Mouse (Mus musculus) stomach, embryonic 14.5 days (tissue): ENCODE results near the gene Fbxo17. TPM values are rescaled to one million over a fixed set of nuclear protein-coding genes. Genes with fewer than 3 reads are reported as not detected.

ENCODE experiments used
- ATAC-seq: fragments of 200-750 bp; cut with Nextera tagmentation; 2 replicates; pipeline ENCODE4 v1.8.0; 2017; ENCODE audit warnings: low read depth, moderate TSS enrichment; ENCODE audit not compliant: insufficient number of reproducible peaks, insufficient read depth, low FRiP score
- H3K27ac ChIP-seq: fragments of 300-500 bp; sonication (generic); 2 replicates; pipeline ENCODE4 v1.5.1; 2014; ENCODE audit warnings: mild to moderate bottlenecking, low read length, moderate library complexity, mixed read lengths
- H3K27me3 ChIP-seq: fragments of 300-500 bp; sonication (generic); 2 replicates; pipeline ENCODE4 v1.6.1; 2014; ENCODE audit warnings: low read length, control low read depth, mixed read lengths; ENCODE audit not compliant: control insufficient read depth, insufficient read depth
- H3K36me3 ChIP-seq: fragments of 300-500 bp; sonication (generic); 2 replicates; pipeline ENCODE4 v1.6.1; 2014; ENCODE audit warnings: mild to moderate bottlenecking, control low read depth, low read length, moderate library complexity, mixed read lengths; ENCODE audit not compliant: control insufficient read depth, insufficient read depth
- H3K4me1 ChIP-seq: fragments of 300-500 bp; sonication (generic); 2 replicates; pipeline ENCODE4 v1.6.1; 2014; ENCODE audit warnings: low read length, control low read depth, mixed read lengths; ENCODE audit not compliant: control insufficient read depth, insufficient read depth
- H3K4me2 ChIP-seq: fragments of 300-500 bp; sonication (generic); replicated peaks from 2 replicates; pipeline ENCODE4 v1.6.1; 2014; ENCODE audit warnings: low read depth, low read length, control low read depth
- H3K4me3 ChIP-seq: fragments of 300-500 bp; sonication (generic); 2 replicates; pipeline ENCODE4 v1.5.1; 2014; ENCODE audit warnings: low read depth, low read length, control low read depth
- H3K9ac ChIP-seq: fragments of 300-500 bp; sonication (generic); replicated peaks from 2 replicates; pipeline ENCODE4 v1.6.1; 2014; ENCODE audit warnings: low read depth, mild to moderate bottlenecking, control low read depth, low read length, moderate library complexity, mixed read lengths
- H3K9me3 ChIP-seq: fragments of 300-500 bp; sonication (generic); 2 replicates; pipeline ENCODE4 v1.6.1; 2016; ENCODE audit warnings: low read depth, low read length, control low read depth; ENCODE audit not compliant: control insufficient read depth
- WGBS: fragments of 180-500 bp; shearing (Covaris S2); extraction: QIAGEN DNeasy Blood & Tissue Kit; methylation state at CpG from one replicate; pipeline ENCODE4 v1.1.7; 2014; 5-methylcytosine and 5-hydroxymethylcytosine counted together
- polyA plus RNA-seq: library from polyadenylated mRNA; unstranded; fragments of >200 nt; fragmentation: Nextera tagmentation; extraction: Ambion mirVana; gene quantifications from 2 replicates; pipeline ENCODE4 v1.2.1, GENCODE M21; 2014

Fbxo17 gene
- polyA plus RNA-seq, 1 experiment from 2014 or later: 12.1 TPM

DNA sequence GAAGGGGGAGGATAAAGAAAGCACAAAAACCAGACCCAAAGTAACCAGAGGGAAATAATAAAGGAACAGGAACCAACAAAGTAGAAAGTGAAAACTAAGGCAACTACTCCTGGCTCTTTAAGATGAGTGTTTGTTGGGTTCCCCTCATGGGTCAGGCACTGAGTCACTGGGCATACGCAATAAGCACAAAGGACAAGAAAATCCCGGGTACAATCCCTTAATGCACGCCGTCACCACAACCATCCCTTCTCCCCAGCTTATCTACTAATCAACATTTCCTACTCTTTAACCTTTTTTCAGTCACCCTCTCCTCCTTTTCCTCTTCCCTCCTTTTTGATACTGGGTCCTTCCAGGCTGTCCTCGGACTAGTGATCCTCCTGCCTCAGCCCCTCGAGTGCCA is 48.6 kb downstream of the Fbxo17 start:
- peaks cover 11% of the 10 kb centered on the region for H3K36me3 ChIP-seq
- no peaks in the 10 kb centered on the region for H3K9me3 ChIP-seq
- no peak overlapping the region; the same call in 1 of the 2 replicates for H3K4me3 ChIP-seq
- 80% methylated on average over 6 of the region's 6 CpGs for WGBS
- H3K4me1 ChIP-seq: peaks cover 14% of the 10 kb centered on the region
- ATAC-seq: no peak
- H3K4me2 ChIP-seq: peak overlapping the region; percentile 66
- H3K27ac ChIP-seq: no peak overlapping the region
- no peaks in the 10 kb centered on the region for H3K27me3 ChIP-seq
- H3K9ac ChIP-seq: no peak overlapping the region

DNA sequence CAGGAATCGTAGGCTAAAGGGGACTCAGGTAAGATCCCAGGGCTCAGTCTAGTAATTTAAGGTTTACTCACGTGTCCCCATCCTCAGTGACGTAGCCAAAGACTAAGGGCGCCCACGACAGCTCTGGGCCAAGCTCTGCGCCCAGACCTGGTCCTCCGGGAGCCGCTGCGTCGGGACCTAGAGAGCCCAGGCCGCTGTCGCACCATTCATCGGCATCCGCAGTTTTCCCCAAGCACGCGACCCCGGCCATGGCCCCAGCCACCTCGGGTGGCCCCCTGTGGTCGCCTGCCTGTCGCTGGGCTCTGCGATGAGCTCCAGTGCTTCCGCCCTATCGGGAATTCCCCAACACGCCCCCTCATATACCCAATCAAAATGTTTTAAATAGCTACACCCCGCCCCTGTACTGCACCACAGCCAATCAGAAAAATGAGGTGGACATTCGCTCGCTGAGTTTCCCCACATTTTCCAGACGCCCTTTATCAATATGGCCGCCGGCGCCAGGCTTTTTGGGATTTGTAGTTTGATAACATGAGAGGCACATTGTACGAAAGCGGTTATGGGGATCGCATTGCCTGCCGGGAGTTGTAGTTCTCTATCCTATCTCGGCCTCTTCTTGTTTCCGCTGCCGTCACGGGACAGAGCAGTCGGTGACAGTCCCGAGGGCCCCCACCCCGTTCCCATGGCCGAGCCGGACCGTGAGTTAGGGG is 49.7 kb downstream of the Fbxo17 start, which contains the start of gene Sirt2:
Gene Sirt2, plus strand, starts transcription at position 563 of the 707 bp plus-strand sequence.
- under 1% methylated on average over 45 of the region's 45 CpGs for WGBS
- Histone ChIP-seq H3K9ac (peak within 1 kb of the TSS; percentile 45), H3K27ac (no peak within 1 kb of the TSS), H3K27me3 (no peaks in the 10 kb centered on the region), H3K9me3 (no peaks in the 10 kb centered on the region), H3K4me3 (peak within 1 kb of the TSS; percentile 79), H3K4me1 (peaks cover 14% of the 10 kb centered on the region), H3K4me2 (peak within 1 kb of the TSS; percentile 66), H3K36me3 (peaks cover 3% of the 10 kb centered on the region)
- peak; percentile 98 for ATAC-seq

DNA sequence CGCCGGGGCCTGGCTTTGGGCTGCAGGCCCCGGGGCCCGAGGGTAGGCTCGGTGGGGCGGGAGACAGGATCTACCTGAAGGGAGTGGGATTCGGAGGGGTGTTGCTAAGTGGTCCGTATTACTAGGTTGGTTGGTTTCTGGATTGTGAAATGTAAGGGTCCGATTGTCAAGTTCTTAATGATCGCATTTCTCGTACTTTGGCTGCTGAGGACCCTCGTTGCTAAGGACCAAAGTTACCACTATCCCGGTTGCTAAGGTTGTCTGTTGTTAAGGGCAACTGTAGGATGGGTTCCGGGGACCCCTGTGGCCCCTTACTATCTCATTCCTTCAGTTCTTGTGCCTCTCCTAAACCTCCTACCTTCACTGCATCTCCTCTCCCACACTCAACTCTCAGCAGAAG is 50.3 kb downstream of the Fbxo17 start:
- 6% methylated on average over 14 of the region's 14 CpGs for WGBS
- H3K27ac ChIP-seq: no peak overlapping the region
- H3K9ac ChIP-seq: peak overlapping the region; percentile 43
- H3K27me3 ChIP-seq: no peaks in the 10 kb centered on the region
- H3K4me1 ChIP-seq: peaks cover 14% of the 10 kb centered on the region
- H3K36me3 ChIP-seq: no peaks in the 10 kb centered on the region; the same call in 1 of the 2 replicates
- H3K9me3 ChIP-seq: no peaks in the 10 kb centered on the region
- no peak for ATAC-seq
- peak overlapping the region; percentile 62 for H3K4me2 ChIP-seq
- peak overlapping the region; percentile 79 for H3K4me3 ChIP-seq

DNA sequence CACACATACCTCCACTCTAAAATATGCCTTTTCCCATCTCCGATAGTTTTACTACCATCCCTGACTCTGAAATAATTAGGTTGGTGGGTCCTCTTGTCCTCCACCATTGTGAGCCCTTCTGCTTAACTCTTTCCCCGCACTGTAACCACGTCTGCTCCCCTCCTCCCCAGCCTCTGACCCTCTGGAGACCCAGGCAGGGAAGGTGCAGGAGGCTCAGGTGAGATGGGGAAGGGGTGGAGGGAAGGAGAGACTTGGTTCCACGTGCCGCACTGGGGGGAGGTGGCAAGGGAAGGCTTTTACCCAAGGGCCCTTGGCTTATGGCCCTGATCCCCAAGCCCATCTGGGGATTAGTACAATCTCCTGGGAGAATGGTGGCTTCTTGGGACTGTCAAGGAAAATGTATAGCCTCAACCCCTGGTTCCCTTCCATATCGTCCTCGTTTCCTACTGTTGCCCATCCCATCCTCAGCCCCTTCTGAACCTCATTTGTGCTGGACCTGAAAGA is 50.9 kb downstream of the Fbxo17 start, which contains the start of gene Nfkbib:
Gene Nfkbib, minus strand, starts transcription at position 51 of the 504 bp plus-strand sequence.
- Histone ChIP-seq H3K36me3 (no peaks in the 10 kb centered on the region), H3K4me2 (peak within 1 kb of the TSS; percentile 66), H3K27ac (no peak within 1 kb of the TSS)

DNA sequence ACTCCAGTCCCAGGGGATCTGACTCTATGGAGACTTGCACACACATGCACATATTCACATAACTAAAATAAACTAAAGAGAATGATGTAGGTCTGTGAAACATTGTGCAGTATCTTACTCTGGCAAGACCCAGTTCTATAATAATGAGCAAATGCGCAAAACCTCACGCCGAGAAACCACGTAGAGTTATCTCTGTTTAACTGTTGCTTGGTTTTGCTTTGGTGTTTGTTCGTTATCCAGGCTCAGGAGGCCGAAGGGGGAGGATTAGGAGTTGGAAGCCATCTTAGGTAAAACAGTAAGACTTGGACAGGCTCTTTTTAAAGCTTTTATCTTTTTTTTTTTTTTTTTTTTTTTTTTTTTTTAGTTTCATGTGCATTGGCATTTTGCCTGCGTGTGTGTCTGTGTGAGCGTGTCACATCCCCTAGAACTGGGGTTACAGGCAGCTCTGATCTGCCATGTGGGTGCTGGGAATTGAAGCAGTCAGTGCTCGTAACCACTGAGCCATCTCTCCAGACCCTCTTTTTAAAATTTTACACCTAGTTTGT is 52.9 kb downstream of the Fbxo17 start:
- H3K27ac ChIP-seq: no peak overlapping the region
- H3K4me1 ChIP-seq: peaks cover 14% of the 10 kb centered on the region
- H3K4me3 ChIP-seq: no peak overlapping the region
- no peaks in the 10 kb centered on the region for H3K9me3 ChIP-seq
- H3K4me2 ChIP-seq: no peak overlapping the region
- 93% methylated on average over 9 of the region's 9 CpGs for WGBS
- peaks cover 4% of the 10 kb centered on the region; the same call in 1 of the 2 replicates for H3K36me3 ChIP-seq
- ATAC-seq: no peak
- H3K9ac ChIP-seq: no peak overlapping the region
- no peaks in the 10 kb centered on the region for H3K27me3 ChIP-seq

More for the DNA sequence above, 50.9 kb downstream of the Fbxo17 start, which contains the start of gene Nfkbib:
- ATAC-seq: no peak
- 56% methylated on average over 7 of the region's 7 CpGs for whole genome bisulfite sequencing
- Histone ChIP-seq H3K27me3 (no peaks in the 10 kb centered on the region), H3K9ac (peak within 1 kb of the TSS; percentile 45), H3K9me3 (no peaks in the 10 kb centered on the region), H3K4me3 (peak within 1 kb of the TSS; percentile 79), H3K4me1 (peaks cover 14% of the 10 kb centered on the region)

DNA sequence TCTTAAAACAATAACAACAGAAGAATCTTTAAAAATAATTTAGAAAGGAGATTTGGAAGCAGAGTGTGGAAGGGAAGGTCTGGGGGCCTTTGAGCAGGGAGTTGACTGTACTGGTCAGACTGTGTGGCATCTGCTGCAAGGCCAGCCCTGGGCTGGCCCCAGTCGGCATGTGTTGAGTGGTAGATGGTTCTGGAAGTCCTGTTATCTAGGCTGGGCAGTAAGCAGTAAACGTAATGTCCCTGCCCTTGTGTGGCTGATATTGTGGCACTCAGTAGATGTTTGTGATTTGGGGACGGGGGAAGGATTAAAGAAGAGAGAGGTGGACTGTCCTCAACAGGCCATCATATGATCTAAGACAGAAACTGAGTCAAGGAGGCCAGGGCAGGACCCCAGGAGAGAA is 53.7 kb downstream of the Fbxo17 start:
- no peak overlapping the region for H3K9ac ChIP-seq
- 91% methylated on average over 3 of the region's 3 CpGs for WGBS
- no peak for ATAC-seq
- no peak overlapping the region for H3K4me2 ChIP-seq
- peaks cover 4% of the 10 kb centered on the region; the same call in 1 of the 2 replicates for H3K36me3 ChIP-seq
- H3K27me3 ChIP-seq: no peaks in the 10 kb centered on the region
- peaks cover 13% of the 10 kb centered on the region for H3K4me1 ChIP-seq
- H3K4me3 ChIP-seq: no peak overlapping the region
- no peaks in the 10 kb centered on the region for H3K9me3 ChIP-seq
- H3K27ac ChIP-seq: no peak overlapping the region

DNA sequence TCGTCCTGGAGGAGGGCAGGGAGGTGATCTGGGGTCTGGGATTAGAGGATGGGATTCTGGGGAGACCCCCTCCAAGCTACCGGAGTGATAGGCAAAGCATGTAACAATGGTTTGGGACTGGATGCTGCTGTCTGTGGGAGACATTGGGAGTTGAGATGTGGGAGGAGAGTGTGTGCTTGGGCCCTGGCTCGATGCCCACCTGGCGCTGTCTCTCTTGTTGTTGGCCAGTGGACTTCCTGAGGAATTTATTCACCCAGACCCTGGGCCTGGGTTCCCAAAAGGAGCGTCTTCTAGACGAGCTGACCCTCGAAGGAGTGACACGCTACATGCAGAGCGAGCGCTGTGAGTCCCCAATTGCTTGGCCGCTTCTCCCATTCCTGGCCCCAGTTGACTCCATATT is 55.3 kb downstream of the Fbxo17 start:
- H3K9ac ChIP-seq: no peak overlapping the region
- no peak for ATAC-seq
- H3K4me1 ChIP-seq: peaks cover 8% of the 10 kb centered on the region
- no peak overlapping the region for H3K27ac ChIP-seq
- no peak overlapping the region for H3K4me2 ChIP-seq
- no peaks in the 10 kb centered on the region for H3K9me3 ChIP-seq
- H3K36me3 ChIP-seq: peaks cover 4% of the 10 kb centered on the region
- H3K4me3 ChIP-seq: no peak overlapping the region
- 90% methylated on average over 11 of the region's 11 CpGs for WGBS
- no peaks in the 10 kb centered on the region for H3K27me3 ChIP-seq

DNA sequence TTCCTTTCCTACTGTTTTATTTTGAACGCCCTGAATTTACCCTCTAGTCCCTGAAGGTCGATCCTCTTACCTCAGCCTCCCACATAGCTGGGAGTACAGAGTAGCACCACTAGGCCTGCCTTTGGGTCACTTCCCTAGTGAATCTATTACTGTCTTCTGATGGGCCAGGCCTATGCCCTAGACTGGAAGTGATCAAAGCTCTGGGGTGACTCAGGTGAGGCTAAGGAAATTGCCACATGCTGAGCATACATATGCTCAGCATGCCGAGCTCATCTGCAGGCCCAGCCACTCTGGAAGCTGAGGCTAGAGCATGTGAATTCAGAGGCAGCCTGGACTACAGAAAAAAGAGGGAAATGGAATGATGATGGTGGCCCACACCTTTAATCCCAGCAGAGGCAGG is 56.6 kb downstream of the Fbxo17 start:
- ATAC-seq: no peak
- no peaks in the 10 kb centered on the region for H3K4me1 ChIP-seq
- H3K4me3 ChIP-seq: no peak overlapping the region
- no peak overlapping the region for H3K27ac ChIP-seq
- peaks cover 10% of the 10 kb centered on the region for H3K36me3 ChIP-seq
- no peaks in the 10 kb centered on the region for H3K27me3 ChIP-seq
- no peak overlapping the region for H3K4me2 ChIP-seq
- 62% methylated on average over 3 of the region's 3 CpGs for WGBS
- H3K9me3 ChIP-seq: no peaks in the 10 kb centered on the region
- H3K9ac ChIP-seq: no peak overlapping the region
